Mouse (Mus musculus) heart, postnatal 0 days (tissue): ENCODE data around the gene Cnih4. TPM values are rescaled to one million over a fixed set of nuclear protein-coding genes. Genes with fewer than 3 reads are reported as not detected.

Experiments
- ATAC-seq: fragments of 200-750 bp; cut with Nextera tagmentation; 2 replicates; pipeline ENCODE4 v1.8.0; 2017; ENCODE audit warnings: low read depth, moderate number of reproducible peaks, moderate library complexity; ENCODE audit not compliant: insufficient read depth
- DNase-seq: peaks from one replicate; pipeline ENCODE4 v3.0.0-alpha.2; 2016; ENCODE audit warnings: low spot score
- H3K27ac ChIP-seq: fragments of 300-500 bp; sonication (generic); 2 replicates; pipeline ENCODE4 v1.5.1; 2014; ENCODE audit warnings: low read depth, mild to moderate bottlenecking
- H3K27me3 ChIP-seq: fragments of 300-500 bp; sonication (generic); 2 replicates; pipeline ENCODE4 v1.6.1; 2014; ENCODE audit warnings: low read length, mixed read lengths; ENCODE audit not compliant: control insufficient read depth, insufficient read depth
- H3K36me3 ChIP-seq: fragments of 300-500 bp; sonication (generic); replicated peaks from 2 replicates; pipeline ENCODE4 v1.6.1; 2014; ENCODE audit warnings: low read length, mixed read lengths; ENCODE audit not compliant: control insufficient read depth, insufficient read depth
- H3K4me1 ChIP-seq: fragments of 300-500 bp; sonication (generic); 2 replicates; pipeline ENCODE4 v1.6.1; 2014; ENCODE audit warnings: antibody characterized with exemption; ENCODE audit not compliant: control insufficient read depth, insufficient read depth
- H3K4me2 ChIP-seq: fragments of 300-500 bp; sonication (generic); 2 replicates; pipeline ENCODE4 v1.6.1; 2014; ENCODE audit warnings: low read depth, mild to moderate bottlenecking, low read length, moderate library complexity
- H3K4me3 ChIP-seq: fragments of 300-500 bp; sonication (generic); 2 replicates; pipeline ENCODE4 v1.5.1; 2014; ENCODE audit warnings: low read depth, low read length
- H3K9ac ChIP-seq: fragments of 300-500 bp; sonication (generic); replicated peaks from 2 replicates; pipeline ENCODE4 v1.6.1; 2014; ENCODE audit warnings: low read depth, low read length, mixed read lengths
- H3K9me3 ChIP-seq: fragments of 300-500 bp; sonication (generic); replicated peaks from 2 replicates; pipeline ENCODE4 v1.6.1; 2016; ENCODE audit warnings: low read length; ENCODE audit not compliant: control insufficient read depth
- CTCF ChIP-seq: IDR thresholded peaks from 2 replicates; pipeline ENCODE4 v1.5.1; 2016; ENCODE audit warnings: antibody characterized with exemption, control low read depth, low read depth
- EP300 ChIP-seq: IDR thresholded peaks from 2 replicates; pipeline ENCODE4 v1.6.1; 2016; ENCODE audit warnings: antibody characterized with exemption, low read depth
- WGBS: fragments of 180-500 bp; shearing (Covaris S2); extraction: QIAGEN DNeasy Blood & Tissue Kit; methylation state at CpG from one replicate; pipeline ENCODE4 v1.1.7; 2014; 5-methylcytosine and 5-hydroxymethylcytosine counted together
- polyA plus RNA-seq: library from polyadenylated mRNA; unstranded; fragments of >200 nt; fragmentation: Nextera tagmentation; extraction: Ambion mirVana; gene quantifications from 2 replicates; pipeline ENCODE4 v1.2.1, GENCODE M21; 2015
- total RNA-seq: library from RNA; depleted of rRNA; stranded (reverse); fragments of >200 nt; gene quantifications from 2 replicates; pipeline ENCODE4 v1.2.3, GENCODE M21; 2014; ENCODE audit warnings: low replicate concordance; rRNA removed

The Cnih4 gene
- total and polyA plus RNA-seq, 2 experiments from 2014 or later, result 26.2 to 123 TPM

GRCm38 (mm10) chr1:181210601-181211402 lies 66.3 kb downstream of the Cnih4 start:
- Histone ChIP-seq H3K9me3 (no peaks in the 10 kb centered on the region), H3K4me3 (peak overlapping the region; percentile 82), H3K36me3 (peaks cover 13% of the 10 kb centered on the region), H3K4me2 (peak overlapping the region; percentile 91), H3K27ac (peak overlapping the region; percentile 99), H3K27me3 (no peaks in the 10 kb centered on the region), H3K4me1 (peaks cover 9% of the 10 kb centered on the region), H3K9ac (peak overlapping the region; percentile 93)
- ATAC-seq (peak; percentile 24), DNase-seq (peak; percentile 43)
- WGBS, result under 1% methylated on average over 47 of the region's 56 CpGs
- TF ChIP-seq EP300 (no peak), CTCF (no peak)

GRCm38 (mm10) chr1:181211403-181211919 lies 67.0 kb downstream of the Cnih4 start:
- peak overlapping the region; percentile 91 for H3K4me2 ChIP-seq
- no peaks in the 10 kb centered on the region for H3K9me3 ChIP-seq

GRCm38 (mm10) chr1:181211920-181212633 lies 67.6 kb downstream of the Cnih4 start, which contains the start of gene Wdr26:
Gene Wdr26 (minus strand): TSS chr1:181212001.
- TF ChIP-seq EP300 (no peak), CTCF (no peak)
- peak; percentile 87 for ATAC-seq
- Histone ChIP-seq H3K9ac (peak within 1 kb of the TSS; percentile 93), H3K4me3 (peak within 1 kb of the TSS; percentile 82), H3K27ac (peak within 1 kb of the TSS; percentile 99), H3K36me3 (peaks cover 3% of the 10 kb centered on the region; the same call in 1 of the 2 replicates), H3K4me1 (peaks cover 9% of the 10 kb centered on the region), H3K27me3 (no peaks in the 10 kb centered on the region), H3K9me3 (no peaks in the 10 kb centered on the region), H3K4me2 (peak within 1 kb of the TSS; percentile 91)
- WGBS, result under 1% methylated on average over 49 of the region's 54 CpGs
- DNase-seq, result peak; percentile 80

More at GRCm38 (mm10) chr1:181211403-181211919, 67.0 kb downstream of the Cnih4 start:
- under 1% methylated on average over 19 of the region's 72 CpGs for WGBS
- DNase-seq (no peak), ATAC-seq (peak; percentile 47)
- TF ChIP-seq EP300 (no peak), CTCF (no peak)
- no peaks in the 10 kb centered on the region for H3K27me3 ChIP-seq
- peaks cover 9% of the 10 kb centered on the region for H3K4me1 ChIP-seq
- peak overlapping the region; percentile 82 for H3K4me3 ChIP-seq
- H3K27ac ChIP-seq, result peak overlapping the region; percentile 99
- peaks cover 10% of the 10 kb centered on the region for H3K36me3 ChIP-seq
- H3K9ac ChIP-seq, result peak overlapping the region; percentile 93

GRCm38 (mm10) chr1:181214296-181215035 lies 70.0 kb downstream of the Cnih4 start:
- no peak for DNase-seq
- 86% methylated on average over 8 of the region's 8 CpGs for WGBS
- Histone ChIP-seq H3K4me3 (no peak overlapping the region), H3K4me1 (peaks cover 9% of the 10 kb centered on the region), H3K27me3 (no peaks in the 10 kb centered on the region), H3K9ac (no peak overlapping the region), H3K4me2 (no peak overlapping the region), H3K27ac (no peak overlapping the region), H3K9me3 (no peaks in the 10 kb centered on the region), H3K36me3 (0 out of 2 replicates have a peak, but pooled peaks cover 4% of the 10 kb centered on the region)
- TF ChIP-seq CTCF (no peak), EP300 (no peak)
- no peak for ATAC-seq

- Histone ChIP-seq H3K4me1 (peaks cover 9% of the 10 kb centered on the region), H3K4me3 (no peak overlapping the region), H3K27me3 (no peaks in the 10 kb centered on the region), H3K4me2 (no peak overlapping the region), H3K27ac (no peak overlapping the region), H3K36me3 (0 out of 2 replicates have a peak, but pooled peaks cover 4% of the 10 kb centered on the region), H3K9ac (no peak overlapping the region), H3K9me3 (no peaks in the 10 kb centered on the region)
- ATAC-seq (no peak), DNase-seq (no peak)
- TF ChIP-seq EP300, result no peak
- TF ChIP-seq CTCF, result no peak
- 43% methylated on average over 4 of the region's 4 CpGs for WGBS
Observed at GRCm38 (mm10) chr1:181216315-181216714, 71.8 kb downstream of the Cnih4 start.

Other genes starting within 250 kb of the Cnih4 start
- 33.0 and 36.4 TPM in 2 replicates for gene Pycr2, start 240.4 kb upstream of the Cnih4 start, total RNA-seq
- gene Pycr2, start 240.4 kb upstream of the Cnih4 start, polyA plus RNA-seq, result 34.1 and 35.5 TPM in 2 replicates
- 1.2 and 1.3 TPM in 2 replicates for gene Lefty1, start 209.7 kb upstream of the Cnih4 start, total RNA-seq
- gene Lefty1, start 209.7 kb upstream of the Cnih4 start, polyA plus RNA-seq, result 1.6 and 1.7 TPM in 2 replicates
- gene Tmem63a, start 202.3 kb upstream of the Cnih4 start, total RNA-seq, result 17.2 and 30.5 TPM in 2 replicates
- 8.5 and 9.6 TPM in 2 replicates for gene Tmem63a, start 202.3 kb upstream of the Cnih4 start, polyA plus RNA-seq
- 6.9 and 13.4 TPM in 2 replicates for gene Ephx1, start 123.8 kb upstream of the Cnih4 start, total RNA-seq
- gene Ephx1, start 123.8 kb upstream of the Cnih4 start, polyA plus RNA-seq, result 10.2 and 10.6 TPM in 2 replicates
- gene 9130409I23Rik, start 93.5 kb upstream of the Cnih4 start, total RNA-seq, result not detected in 2 replicates
- not detected in 2 replicates for gene 9130409I23Rik, start 93.5 kb upstream of the Cnih4 start, polyA plus RNA-seq
- 8.4 and 13.9 TPM in 2 replicates for gene Nvl, start 489 bp upstream of the Cnih4 start, total RNA-seq
- gene Nvl, start 489 bp upstream of the Cnih4 start, polyA plus RNA-seq, result 8.3 and 8.8 TPM in 2 replicates
- 37.4 and 46.2 TPM in 2 replicates for gene Wdr26, start 67.3 kb downstream of the Cnih4 start, total RNA-seq
- 34.8 and 38.6 TPM in 2 replicates for gene Wdr26, start 67.3 kb downstream of the Cnih4 start, polyA plus RNA-seq
- not detected in 2 replicates for gene Cnih3, start 207.9 kb downstream of the Cnih4 start, total RNA-seq
- 0.07 TPM in 1 of 2 replicates, not detected in the other for gene Cnih3, start 207.9 kb downstream of the Cnih4 start, polyA plus RNA-seq